Mouse (Mus musculus) hindbrain, embryonic 14.5 days (tissue): ENCODE measurements around the gene Smad6. TPM values are rescaled to one million over a fixed set of nuclear protein-coding genes. Genes with fewer than 3 reads are reported as not detected.

Source experiments
- ATAC-seq: fragments of 200-750 bp; cut with Nextera tagmentation; 2 replicates; pipeline ENCODE4 v1.8.0; 2017; ENCODE audit warnings: moderate number of reproducible peaks, mild to moderate bottlenecking, moderate TSS enrichment, moderate library complexity; ENCODE audit not compliant: low FRiP score
- DNase-seq: peaks from one replicate; pipeline ENCODE4 v3.0.0-alpha.2; 2015; ENCODE audit warnings: low spot score
- H3K27ac ChIP-seq: fragments of 300-500 bp; sonication (generic); 2 replicates; pipeline ENCODE4 v1.5.1; 2014; ENCODE audit warnings: mild to moderate bottlenecking, moderate library complexity
- H3K27me3 ChIP-seq: fragments of 300-500 bp; sonication (generic); 2 replicates; pipeline ENCODE4 v1.6.1; 2014; ENCODE audit warnings: mild to moderate bottlenecking, low read length, mixed read lengths; ENCODE audit not compliant: control insufficient read depth, insufficient read depth
- H3K36me3 ChIP-seq: fragments of 300-500 bp; sonication (generic); replicated peaks from 2 replicates; pipeline ENCODE4 v1.6.1; 2014; ENCODE audit not compliant: control insufficient read depth, insufficient read depth
- H3K4me1 ChIP-seq: fragments of 300-500 bp; sonication (generic); replicated peaks from 2 replicates; pipeline ENCODE4 v1.6.1; 2014; ENCODE audit warnings: antibody characterized with exemption, low read length, mixed read lengths; ENCODE audit not compliant: control insufficient read depth, insufficient read depth
- H3K4me2 ChIP-seq: fragments of 300-500 bp; sonication (generic); replicated peaks from 2 replicates; pipeline ENCODE4 v1.6.1; 2014; ENCODE audit warnings: mild to moderate bottlenecking, moderate library complexity
- H3K4me3 ChIP-seq: fragments of 300-500 bp; sonication (generic); replicated peaks from 2 replicates; pipeline ENCODE4 v1.5.1; 2014; ENCODE audit warnings: mild to moderate bottlenecking, low read length
- H3K9ac ChIP-seq: fragments of 300-500 bp; sonication (generic); 2 replicates; pipeline ENCODE4 v1.6.1; 2014
- H3K9me3 ChIP-seq: fragments of 300-500 bp; sonication (generic); 2 replicates; pipeline ENCODE4 v1.6.1; 2016; ENCODE audit warnings: low read length; ENCODE audit not compliant: control insufficient read depth
- WGBS: fragments of 180-500 bp; shearing (Covaris S2); extraction: QIAGEN DNeasy Blood & Tissue Kit; methylation state at CpG from one replicate; pipeline ENCODE4 v1.1.7; 2014; 5-methylcytosine and 5-hydroxymethylcytosine counted together
- polyA plus RNA-seq: library from polyadenylated mRNA; unstranded; fragments of >200 nt; fragmentation: Nextera tagmentation; extraction: Ambion mirVana; gene quantifications from 2 replicates; pipeline ENCODE4 v1.2.1, GENCODE M21; 2014

Gene Smad6
- polyA plus RNA-seq, 1 experiment from 2014 or later: 2.7 TPM

- no peak overlapping the region for H3K4me3 ChIP-seq
- H3K9ac ChIP-seq: no peak overlapping the region
- H3K27me3 ChIP-seq: no peaks in the 10 kb centered on the region
- WGBS: 93% methylated on average over 2 of the region's 2 CpGs
- no peak overlapping the region for H3K4me2 ChIP-seq
- H3K36me3 ChIP-seq: no peaks in the 10 kb centered on the region
- ATAC-seq (no peak), DNase-seq (no peak)
- H3K9me3 ChIP-seq: no peaks in the 10 kb centered on the region
- peaks cover 11% of the 10 kb centered on the region for H3K4me1 ChIP-seq
- H3K27ac ChIP-seq: no peak overlapping the region
These were observed 29.4 kb upstream of the Smad6 start for GRCm38 (mm10) chr9:64051241-64051640.

GRCm38 (mm10) chr9:64050513-64051065 lies 28.7 kb upstream of the Smad6 start:
- no peaks in the 10 kb centered on the region for H3K9me3 ChIP-seq
- no peaks in the 10 kb centered on the region for H3K36me3 ChIP-seq
- H3K4me1 ChIP-seq: peaks cover 11% of the 10 kb centered on the region
- peak overlapping the region; percentile 31; the same call in 1 of the 2 replicates for H3K4me3 ChIP-seq
- H3K4me2 ChIP-seq: peak overlapping the region; percentile 53
- H3K27me3 ChIP-seq: no peaks in the 10 kb centered on the region
- H3K9ac ChIP-seq: no peak overlapping the region
- WGBS: 43% methylated on average over 8 of the region's 8 CpGs
- DNase-seq: no peak
- H3K27ac ChIP-seq: no peak overlapping the region
- ATAC-seq: no peak

- H3K4me3 ChIP-seq: peak overlapping the region; percentile 31
- no peaks in the 10 kb centered on the region for H3K36me3 ChIP-seq
- peak; percentile 49 for DNase-seq
- WGBS: 11% methylated on average over 32 of the region's 32 CpGs
- no peaks in the 10 kb centered on the region for H3K9me3 ChIP-seq
- ATAC-seq: peak; percentile 73; the same call in 1 of the 2 replicates
- H3K4me2 ChIP-seq: peak overlapping the region; percentile 53
- H3K27ac ChIP-seq: no peak overlapping the region
- peaks cover 17% of the 10 kb centered on the region for H3K4me1 ChIP-seq
- H3K9ac ChIP-seq: peak overlapping the region; percentile 28
- H3K27me3 ChIP-seq: no peaks in the 10 kb centered on the region
These were observed 27.9 kb upstream of the Smad6 start for GRCm38 (mm10) chr9:64049471-64050380.

- Histone ChIP-seq H3K4me3 (no peak overlapping the region), H3K27me3 (no peaks in the 10 kb centered on the region), H3K4me2 (no peak overlapping the region), H3K27ac (no peak overlapping the region), H3K36me3 (no peaks in the 10 kb centered on the region), H3K4me1 (peaks cover 15% of the 10 kb centered on the region), H3K9me3 (no peaks in the 10 kb centered on the region), H3K9ac (no peak overlapping the region)
- 28% methylated on average over 14 of the region's 14 CpGs for WGBS
- no peak for DNase-seq
- no peak for ATAC-seq
These were observed 23.4 kb upstream of the Smad6 start for GRCm38 (mm10) chr9:64045117-64045890.

GRCm38 (mm10) chr9:64044343-64044742 lies 22.5 kb upstream of the Smad6 start:
- H3K9me3 ChIP-seq: no peaks in the 10 kb centered on the region
- H3K4me2 ChIP-seq: no peak overlapping the region
- H3K27me3 ChIP-seq: no peaks in the 10 kb centered on the region
- WGBS: 77% methylated on average over 8 of the region's 8 CpGs
- no peak for ATAC-seq
- no peak for DNase-seq
- no peak overlapping the region for H3K4me3 ChIP-seq
- peaks cover 6% of the 10 kb centered on the region for H3K4me1 ChIP-seq
- H3K27ac ChIP-seq: no peak overlapping the region
- H3K9ac ChIP-seq: no peak overlapping the region
- H3K36me3 ChIP-seq: no peaks in the 10 kb centered on the region

- H3K4me2 ChIP-seq: no peak overlapping the region
- ATAC-seq (no peak), DNase-seq (no peak)
- no peak overlapping the region for H3K4me3 ChIP-seq
- no peaks in the 10 kb centered on the region for H3K36me3 ChIP-seq
- 74% methylated on average over 4 of the region's 4 CpGs for WGBS
- no peak overlapping the region for H3K9ac ChIP-seq
- no peak overlapping the region for H3K27ac ChIP-seq
- peaks cover 6% of the 10 kb centered on the region for H3K4me1 ChIP-seq
- no peaks in the 10 kb centered on the region for H3K9me3 ChIP-seq
- no peaks in the 10 kb centered on the region for H3K27me3 ChIP-seq
These were observed 21.1 kb upstream of the Smad6 start for GRCm38 (mm10) chr9:64042911-64043310.

- WGBS: 80% methylated on average over 8 of the region's 8 CpGs
- Histone ChIP-seq H3K36me3 (no peaks in the 10 kb centered on the region), H3K4me3 (no peak overlapping the region), H3K4me1 (peaks cover 6% of the 10 kb centered on the region), H3K27me3 (no peaks in the 10 kb centered on the region), H3K9ac (no peak overlapping the region), H3K27ac (no peak overlapping the region), H3K9me3 (no peaks in the 10 kb centered on the region), H3K4me2 (no peak overlapping the region)
- DNase-seq: no peak
- ATAC-seq: no peak
These were observed 20.4 kb upstream of the Smad6 start for GRCm38 (mm10) chr9:64042216-64042615.

GRCm38 (mm10) chr9:64029908-64030631 lies 8.2 kb upstream of the Smad6 start:
- DNase-seq: no peak
- H3K27ac ChIP-seq: no peak overlapping the region
- H3K27me3 ChIP-seq: no peaks in the 10 kb centered on the region; the same call in 1 of the 2 replicates
- H3K4me3 ChIP-seq: no peak overlapping the region
- H3K9me3 ChIP-seq: no peaks in the 10 kb centered on the region
- H3K9ac ChIP-seq: no peak overlapping the region
- no peak overlapping the region for H3K4me2 ChIP-seq
- no peaks in the 10 kb centered on the region for H3K4me1 ChIP-seq
- WGBS: 80% methylated on average over 6 of the region's 6 CpGs
- ATAC-seq: no peak
- H3K36me3 ChIP-seq: no peaks in the 10 kb centered on the region
